Mouse (Mus musculus) cerebellum, adult 9-10 months (tissue): ENCODE data around the gene Zfp346.
A peak's percentile ranks its signal among the peaks of the same experiment; 100 is the strongest.

Source experiments
- DNase-seq: peaks from one replicate; pipeline ENCODE4 v3.0.0; 2022

Gene Zfp346

DNA sequence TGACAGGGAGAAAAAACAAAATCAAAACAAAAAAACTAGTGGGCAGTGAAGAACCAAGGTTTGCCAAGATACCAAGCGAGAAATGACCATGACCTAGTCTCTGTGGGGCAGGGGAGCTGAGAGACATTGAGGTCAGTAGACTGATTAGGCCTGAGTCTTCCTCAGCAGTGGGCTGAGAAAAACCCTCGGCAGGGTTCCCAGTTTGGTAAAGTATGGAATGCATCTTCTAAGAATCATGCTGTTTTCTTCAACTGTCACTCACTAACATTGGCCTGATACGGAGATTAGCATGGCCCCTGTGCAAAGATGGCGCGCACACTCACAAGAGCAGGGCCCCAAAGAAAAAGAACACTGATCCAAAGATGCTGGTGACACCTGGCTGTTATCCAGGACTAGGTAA is 48.8 kb downstream of the Zfp346 start:
- DNase-seq: no peak

- DNase-seq: no peak
Observed at GRCm38 (mm10) chr13:55162365-55162764, 57.3 kb downstream of the Zfp346 start.

DNA sequence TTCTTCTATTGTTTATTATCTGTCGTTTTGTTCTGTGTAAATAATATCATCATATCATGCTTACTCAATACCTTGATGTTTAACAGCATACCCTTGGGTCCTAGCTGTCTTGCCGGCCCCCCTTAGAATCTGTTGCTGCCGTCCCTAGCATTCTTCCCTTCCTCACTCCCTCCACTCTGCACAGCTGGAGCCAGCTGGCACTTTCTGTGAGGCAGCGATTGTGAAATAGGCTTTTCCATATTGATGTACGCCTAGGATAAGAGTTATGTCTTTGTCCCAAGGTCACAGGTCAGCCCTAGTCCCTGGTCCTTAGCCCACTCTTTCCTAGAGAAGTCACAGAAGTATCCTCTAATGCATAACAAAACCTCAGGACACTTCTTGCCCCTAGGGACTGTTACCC is 58.4 kb downstream of the Zfp346 start:
- no peak for DNase-seq

DNA sequence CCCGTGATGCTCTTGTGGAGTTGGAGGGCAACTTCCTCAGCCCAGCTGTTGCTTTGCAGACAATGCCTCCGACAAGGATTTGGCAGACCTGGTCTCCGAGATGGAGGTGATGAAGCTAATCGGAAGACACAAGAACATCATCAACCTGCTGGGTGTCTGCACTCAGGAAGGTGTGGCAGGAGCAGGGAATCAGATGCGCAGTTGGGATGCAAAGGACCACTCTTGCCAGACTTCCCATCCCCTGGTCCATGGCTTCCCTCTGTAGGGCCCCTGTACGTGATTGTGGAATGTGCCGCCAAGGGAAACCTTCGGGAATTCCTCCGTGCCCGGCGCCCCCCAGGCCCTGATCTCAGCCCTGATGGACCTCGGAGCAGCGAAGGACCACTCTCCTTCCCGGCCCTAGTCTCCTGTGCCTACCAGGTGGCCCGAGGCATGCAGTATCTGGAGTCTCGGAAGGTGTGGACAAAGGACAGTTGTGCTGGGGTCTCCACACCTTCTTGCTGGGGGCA is 60.8 kb downstream of the Zfp346 start:
- no peak for DNase-seq

- DNase-seq: no peak
Observed at GRCm38 (mm10) chr13:55166806-55167725, 62.0 kb downstream of the Zfp346 start.

GRCm38 (mm10) chr13:55167798-55168197 is 62.7 kb downstream of the Zfp346 start:
- DNase-seq: no peak

GRCm38 (mm10) chr13:55168255-55168654 is 63.1 kb downstream of the Zfp346 start:
- DNase-seq: no peak

- no peak for DNase-seq
Observed at GRCm38 (mm10) chr13:55168958-55169369, 63.9 kb downstream of the Zfp346 start.

- no peak for DNase-seq
Observed at GRCm38 (mm10) chr13:55171517-55172335, 66.6 kb downstream of the Zfp346 start.

DNA sequence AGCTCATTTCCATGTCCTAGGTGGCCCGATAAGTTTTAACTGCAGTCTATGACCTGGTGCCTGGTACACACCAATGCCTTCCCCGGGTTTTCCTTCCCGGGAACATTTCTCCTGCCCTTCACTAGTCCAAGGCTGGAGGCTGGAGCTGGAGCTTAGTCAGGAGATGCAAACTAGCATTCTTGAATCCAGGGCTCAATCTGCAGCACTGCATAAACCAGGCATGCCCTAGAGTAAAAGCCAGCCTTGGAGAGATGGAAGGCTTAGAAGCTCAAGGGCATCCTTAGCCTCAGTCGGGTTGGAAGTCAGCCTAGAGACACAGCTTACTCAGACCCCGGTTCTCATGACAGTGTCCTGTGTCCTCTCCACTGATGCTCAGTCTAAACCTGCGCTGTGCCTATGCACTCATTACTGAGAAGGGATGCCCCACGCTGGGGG is 67.2 kb downstream of the Zfp346 start:
- DNase-seq: no peak

- DNase-seq: no peak
Observed at GRCm38 (mm10) chr13:55174347-55174746, 69.2 kb downstream of the Zfp346 start.

DNA sequence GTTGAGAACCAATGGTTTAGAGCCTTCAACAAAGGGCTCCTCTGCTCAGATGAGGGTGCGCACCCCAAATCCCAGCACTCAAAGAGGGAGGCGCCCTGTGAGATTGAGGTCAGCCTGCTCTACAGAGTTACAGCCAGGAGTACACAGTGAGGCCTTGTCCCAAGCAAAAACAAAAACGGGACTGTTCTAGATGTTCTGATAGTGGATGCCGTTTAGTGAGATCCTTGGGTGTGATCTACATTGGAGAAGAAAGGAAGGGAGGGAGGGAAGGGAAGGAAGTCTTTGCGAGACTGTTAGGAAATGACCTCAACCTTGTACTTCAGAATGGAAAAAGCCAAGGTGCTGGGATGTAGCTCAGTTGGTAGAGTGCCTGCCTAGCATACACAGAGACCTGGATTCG is 71.2 kb downstream of the Zfp346 start:
- DNase-seq: no peak

DNA sequence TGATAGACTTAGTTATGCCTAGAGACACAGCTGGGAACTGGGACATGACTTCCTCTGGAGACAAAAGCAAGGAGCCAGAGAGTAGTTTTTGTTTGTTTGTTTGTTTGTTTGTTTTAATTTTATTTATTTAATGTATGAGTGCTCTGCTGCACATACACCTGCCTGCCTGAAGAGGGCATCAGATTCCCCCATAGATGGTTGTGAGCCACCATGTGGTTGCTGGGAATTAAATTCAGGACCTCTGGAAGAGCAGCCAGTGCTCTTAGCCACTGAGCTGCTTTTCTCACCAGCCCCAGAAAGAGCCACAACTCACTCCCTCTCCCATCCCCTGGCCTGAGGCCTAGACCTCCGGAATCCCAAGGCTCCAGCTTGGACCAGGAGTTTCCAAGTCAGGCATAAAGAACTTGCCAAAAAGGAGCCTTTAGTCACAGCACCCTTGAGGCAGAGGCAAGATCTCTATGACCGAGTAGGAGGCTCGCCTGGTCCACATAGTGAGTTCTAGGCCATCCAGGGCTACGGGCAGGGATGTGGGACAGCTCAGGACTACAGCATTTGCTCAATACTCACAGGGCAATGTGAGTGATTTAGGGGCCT is 72.9 kb downstream of the Zfp346 start:
- no peak for DNase-seq

- DNase-seq: peak; percentile 84
Observed at GRCm38 (mm10) chr13:55178556-55178955, 73.4 kb downstream of the Zfp346 start.

- DNase-seq: peak; percentile 51
Observed at GRCm38 (mm10) chr13:55179591-55179990, 74.5 kb downstream of the Zfp346 start.

- peak; percentile 42 for DNase-seq
Observed at GRCm38 (mm10) chr13:55181786-55182172, 76.7 kb downstream of the Zfp346 start.

DNA sequence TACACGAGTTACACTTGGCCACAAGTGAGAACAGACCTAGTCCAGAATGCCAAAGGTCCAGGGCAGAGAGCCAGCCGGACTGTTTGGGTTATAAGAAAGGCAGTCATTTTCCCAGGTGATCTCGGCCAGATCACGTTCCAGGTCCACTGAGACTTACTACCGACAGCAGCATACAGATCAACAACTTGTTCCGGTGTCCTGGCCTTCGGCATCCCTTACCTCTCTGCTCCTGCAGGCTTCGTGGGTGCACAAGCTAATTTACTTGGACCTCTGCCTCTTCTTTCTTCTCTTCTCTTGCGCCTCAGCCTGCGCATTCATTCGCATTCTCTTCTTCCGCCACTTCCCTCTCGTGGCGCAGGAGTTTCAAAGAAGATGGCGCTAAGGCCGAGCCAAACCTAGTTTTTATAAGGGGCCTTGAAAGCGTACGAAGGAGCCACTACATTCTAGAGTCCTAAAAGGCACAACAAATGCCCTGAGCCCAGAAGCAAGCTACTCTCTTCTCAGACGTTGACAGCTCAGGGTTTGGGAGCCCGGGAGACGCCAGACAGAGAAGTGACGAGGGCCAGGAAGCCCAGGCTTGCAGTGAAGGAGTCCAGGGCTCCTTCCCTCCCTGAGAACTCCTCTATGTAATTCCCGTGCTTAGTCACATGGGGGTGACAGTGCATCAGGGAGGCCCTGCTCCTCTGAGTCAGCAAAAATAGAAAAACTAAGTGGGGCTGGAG is 77.2 kb downstream of the Zfp346 start:
- peak; percentile 80 for DNase-seq

DNA sequence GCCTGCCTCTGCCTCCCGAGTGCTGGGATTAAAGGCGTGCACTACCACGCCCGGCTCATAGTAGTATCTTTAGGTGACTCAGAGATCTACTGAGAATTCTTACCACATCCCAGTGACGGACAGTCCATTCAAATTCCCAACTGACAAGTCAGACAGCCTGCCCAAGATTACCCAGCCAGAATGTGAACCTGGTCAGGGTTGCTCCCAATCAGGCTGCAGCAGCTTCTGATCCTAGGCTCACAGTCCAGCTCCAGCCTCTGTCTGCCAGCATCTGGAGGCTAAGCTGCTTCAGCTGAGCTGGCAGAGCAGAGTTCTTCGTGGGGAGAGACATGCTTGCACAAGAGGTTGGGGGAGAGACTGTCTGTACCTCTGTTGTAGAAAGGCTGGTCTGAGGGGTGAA is 78.3 kb downstream of the Zfp346 start:
- DNase-seq: no peak
